Mouse (Mus musculus) hindbrain, embryonic 11.5 days (tissue): ENCODE measurements at regions not wholly inside any gene's neighbourhood (a gene's known extent, or its start where the extent isn't known, plus 50 kb on each side); places are given as distances from the start of the nearest gene placed in this dataset.

ENCODE experiments used
- ATAC-seq: fragments of 200-750 bp; cut with Nextera tagmentation; 2 replicates; pipeline ENCODE4 v1.8.0; 2017; ENCODE audit warnings: mild to moderate bottlenecking, moderate TSS enrichment, moderate library complexity; ENCODE audit not compliant: low FRiP score
- DNase-seq: peaks from one replicate; pipeline ENCODE4 v3.0.0-alpha.2; 2015; ENCODE audit warnings: low spot score
- H3K27ac ChIP-seq: fragments of 300-500 bp; sonication (generic); 2 replicates; pipeline ENCODE4 v1.5.1; 2014; ENCODE audit warnings: mild to moderate bottlenecking, low read depth, low read length
- H3K27me3 ChIP-seq: fragments of 300-500 bp; sonication (generic); 2 replicates; pipeline ENCODE4 v1.6.1; 2014; ENCODE audit warnings: mild to moderate bottlenecking, low read length, moderate library complexity, mixed read lengths; ENCODE audit not compliant: control insufficient read depth, insufficient read depth
- H3K36me3 ChIP-seq: fragments of 300-500 bp; sonication (generic); 2 replicates; pipeline ENCODE4 v1.6.1; 2014; ENCODE audit warnings: mild to moderate bottlenecking, low read length, moderate library complexity, mixed read lengths; ENCODE audit not compliant: control insufficient read depth, insufficient read depth
- H3K4me1 ChIP-seq: fragments of 300-500 bp; sonication (generic); replicated peaks from 2 replicates; pipeline ENCODE4 v1.6.1; 2014; ENCODE audit warnings: low read length, mixed read lengths; ENCODE audit not compliant: control insufficient read depth, insufficient read depth
- H3K4me2 ChIP-seq: fragments of 300-500 bp; sonication (generic); replicated peaks from 2 replicates; pipeline ENCODE4 v1.6.1; 2014; ENCODE audit warnings: mild to moderate bottlenecking, low read depth, low read length
- H3K4me3 ChIP-seq: fragments of 300-500 bp; sonication (generic); 2 replicates; pipeline ENCODE4 v1.5.1; 2014; ENCODE audit warnings: low read depth, low read length
- H3K9ac ChIP-seq: fragments of 300-500 bp; sonication (generic); 2 replicates; pipeline ENCODE4 v1.6.1; 2014; ENCODE audit warnings: low read depth, low read length
- H3K9me3 ChIP-seq: fragments of 300-500 bp; sonication (generic); 2 replicates; pipeline ENCODE4 v1.6.1; 2016; ENCODE audit warnings: low read length; ENCODE audit not compliant: control insufficient read depth
- WGBS: fragments of 180-500 bp; shearing (Covaris S2); extraction: QIAGEN DNeasy Blood & Tissue Kit; methylation state at CpG from one replicate; pipeline ENCODE4 v1.1.7; 2014; 5-methylcytosine and 5-hydroxymethylcytosine counted together

DNA sequence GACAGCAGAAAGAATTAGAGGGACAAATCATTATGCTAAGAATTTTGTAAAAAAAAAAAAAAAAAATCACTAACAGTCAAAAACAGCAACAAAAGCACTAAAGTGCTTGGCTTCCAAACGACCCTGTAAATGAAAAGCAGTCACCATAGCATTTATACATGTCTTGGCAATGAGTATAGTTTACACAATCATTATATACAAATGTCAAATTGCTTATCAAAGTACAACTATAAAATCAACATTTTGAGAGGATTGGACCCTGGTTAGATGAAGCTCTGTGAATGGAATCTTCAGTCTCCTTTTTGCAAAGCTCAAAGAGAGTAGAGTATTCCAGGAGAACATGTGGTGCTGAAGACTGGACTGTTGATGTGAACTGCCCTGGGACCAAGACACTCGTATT, 367.0 kb upstream of the Dynlrb2 start:
- no peak overlapping the region for H3K27ac ChIP-seq
- no peak overlapping the region for H3K9ac ChIP-seq
- no peak overlapping the region for H3K4me2 ChIP-seq
- WGBS: 75% methylated on average over 2 of the region's 2 CpGs
- no peaks in the 10 kb centered on the region for H3K36me3 ChIP-seq
- DNase-seq: no peak
- H3K4me3 ChIP-seq: no peak overlapping the region
- no peaks in the 10 kb centered on the region for H3K27me3 ChIP-seq
- H3K4me1 ChIP-seq: no peaks in the 10 kb centered on the region
- H3K9me3 ChIP-seq: no peaks in the 10 kb centered on the region
- ATAC-seq: no peak

DNA sequence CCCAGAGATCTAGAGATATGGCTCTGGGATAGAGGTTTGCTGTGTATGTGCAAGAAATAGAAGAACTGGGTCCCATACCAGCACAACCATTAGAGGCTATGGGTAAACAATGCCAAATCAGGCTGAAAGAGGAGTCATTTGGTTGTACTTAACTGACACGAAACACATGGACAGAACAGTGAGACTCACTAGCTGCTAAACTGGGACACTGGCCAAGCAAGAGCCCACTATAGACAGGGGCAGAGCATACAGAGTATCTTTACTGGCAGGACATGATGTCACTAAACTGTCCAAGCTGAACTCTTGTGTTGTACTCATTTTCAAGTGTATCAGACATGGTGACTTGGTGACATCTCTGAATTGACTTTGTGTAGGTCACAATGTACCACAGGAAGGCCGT, 371.3 kb upstream of the Dynlrb2 start:
- 93% methylated on average over 2 of the region's 2 CpGs for WGBS
- no peak overlapping the region for H3K9ac ChIP-seq
- H3K27me3 ChIP-seq: no peaks in the 10 kb centered on the region
- no peak overlapping the region for H3K27ac ChIP-seq
- ATAC-seq (no peak), DNase-seq (no peak)
- H3K4me1 ChIP-seq: no peaks in the 10 kb centered on the region
- H3K4me3 ChIP-seq: no peak overlapping the region
- H3K4me2 ChIP-seq: no peak overlapping the region
- H3K9me3 ChIP-seq: no peaks in the 10 kb centered on the region
- no peaks in the 10 kb centered on the region for H3K36me3 ChIP-seq

DNA sequence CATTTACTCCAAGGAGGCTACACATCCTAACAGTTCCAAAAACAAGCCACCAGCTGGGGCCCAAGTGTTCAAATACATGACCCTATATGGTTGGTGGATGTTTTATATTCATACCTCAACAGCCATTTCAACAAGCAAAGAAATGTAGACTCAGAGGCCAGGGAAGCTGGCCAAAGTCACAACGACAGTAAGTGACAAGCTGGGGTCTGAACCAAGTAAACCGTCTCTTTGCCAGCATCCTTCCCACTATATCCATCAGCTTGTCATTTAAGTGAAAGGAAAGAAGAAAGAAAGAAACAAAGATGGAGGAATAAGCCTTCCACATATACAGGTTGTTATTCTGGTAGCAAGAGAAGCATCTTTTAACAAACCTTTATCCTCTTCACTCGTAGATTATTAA, 371.7 kb upstream of the Dynlrb2 start:
- H3K36me3 ChIP-seq: no peaks in the 10 kb centered on the region
- no peak overlapping the region for H3K4me2 ChIP-seq
- ATAC-seq: no peak

DNA sequence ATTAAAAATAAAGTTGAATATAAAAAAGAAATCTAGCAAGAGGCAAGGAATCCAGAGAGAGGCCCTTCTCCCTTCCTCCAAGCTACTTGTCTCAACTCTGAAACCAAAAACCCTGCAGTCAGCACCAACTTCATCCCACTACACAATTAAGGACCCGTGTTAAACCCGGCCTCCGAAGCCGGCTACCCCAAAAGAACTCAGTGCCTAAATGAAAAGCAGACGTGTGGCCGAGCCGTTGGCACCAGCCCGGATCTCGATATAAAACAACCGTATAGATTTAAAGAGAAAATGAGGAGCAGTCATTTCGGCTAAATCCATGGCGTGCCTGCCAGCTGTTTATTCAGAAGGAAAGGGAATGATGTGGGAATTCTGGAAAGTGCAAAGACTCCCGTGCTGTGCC, 384.7 kb upstream of the Dynlrb2 start:
- Histone ChIP-seq H3K4me3 (no peak overlapping the region), H3K4me2 (no peak overlapping the region), H3K36me3 (no peaks in the 10 kb centered on the region), H3K4me1 (no peaks in the 10 kb centered on the region; the same call in 1 of the 2 replicates), H3K27me3 (no peaks in the 10 kb centered on the region), H3K27ac (no peak overlapping the region), H3K9ac (no peak overlapping the region), H3K9me3 (no peaks in the 10 kb centered on the region)
- WGBS: 73% methylated on average over 13 of the region's 13 CpGs
- ATAC-seq: no peak
- DNase-seq: no peak

More for the DNA sequence above, 371.7 kb upstream of the Dynlrb2 start:
- no peaks in the 10 kb centered on the region for H3K4me1 ChIP-seq
- no peaks in the 10 kb centered on the region for H3K27me3 ChIP-seq
- no peak overlapping the region for H3K9ac ChIP-seq
- no peak overlapping the region for H3K27ac ChIP-seq
- no peak overlapping the region for H3K4me3 ChIP-seq
- 90% methylated on average over 3 of the region's 3 CpGs for WGBS
- DNase-seq: no peak
- no peaks in the 10 kb centered on the region for H3K9me3 ChIP-seq

DNA sequence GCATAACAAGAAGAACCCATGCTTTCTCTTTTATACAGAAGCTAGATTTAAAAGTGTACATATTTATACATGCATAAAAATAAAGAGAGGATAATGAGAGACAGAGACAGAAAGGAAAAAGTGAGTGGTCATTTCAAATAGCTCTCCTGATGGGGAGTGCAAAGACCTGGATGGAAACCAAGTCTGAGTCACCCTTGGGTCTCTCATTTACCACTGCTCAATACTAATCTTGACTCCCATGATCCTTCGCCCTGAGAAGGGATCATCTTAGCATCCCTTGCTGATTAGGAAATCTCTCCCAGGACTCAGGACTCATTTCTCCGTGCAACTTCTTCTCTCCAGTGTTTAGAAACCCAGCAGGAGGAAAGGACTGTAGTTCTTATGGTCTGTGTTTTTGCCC, 386.9 kb upstream of the Dynlrb2 start:
- Histone ChIP-seq H3K27me3 (no peaks in the 10 kb centered on the region), H3K36me3 (no peaks in the 10 kb centered on the region), H3K4me2 (no peak overlapping the region), H3K4me3 (no peak overlapping the region), H3K9me3 (no peaks in the 10 kb centered on the region), H3K9ac (no peak overlapping the region), H3K27ac (no peak overlapping the region), H3K4me1 (no peaks in the 10 kb centered on the region; the same call in 1 of the 2 replicates)
- WGBS: 92% methylated on average over 2 of the region's 2 CpGs
- DNase-seq: no peak
- ATAC-seq: no peak

DNA sequence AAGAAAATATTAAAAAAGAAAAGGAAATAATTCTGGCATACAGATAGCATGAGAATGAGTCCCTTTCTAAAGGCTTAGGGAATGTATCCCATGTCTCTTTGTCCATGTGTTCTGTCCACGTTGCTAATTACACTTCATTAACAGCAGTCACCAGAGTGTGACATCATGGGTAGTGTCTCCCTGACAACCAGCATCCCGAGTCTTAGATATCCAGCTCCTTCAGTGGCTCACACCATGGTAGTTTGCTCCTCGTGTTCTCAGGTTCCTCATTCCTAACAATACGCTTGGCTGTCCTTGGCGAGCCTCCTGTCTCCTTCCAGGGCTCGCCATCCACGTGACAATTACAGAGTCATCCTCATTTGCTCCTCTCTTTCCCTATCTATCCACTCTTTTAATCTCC, 388.1 kb upstream of the Dynlrb2 start:
- Histone ChIP-seq H3K9me3 (no peaks in the 10 kb centered on the region), H3K27me3 (no peaks in the 10 kb centered on the region), H3K9ac (no peak overlapping the region), H3K27ac (no peak overlapping the region), H3K4me2 (no peak overlapping the region), H3K36me3 (no peaks in the 10 kb centered on the region), H3K4me1 (no peaks in the 10 kb centered on the region; the same call in 1 of the 2 replicates), H3K4me3 (no peak overlapping the region)
- WGBS: 49% methylated on average over 7 of the region's 7 CpGs
- ATAC-seq (0 out of 2 replicates have a peak, but pooled peaks have one; percentile 27), DNase-seq (peak; percentile 7)

DNA sequence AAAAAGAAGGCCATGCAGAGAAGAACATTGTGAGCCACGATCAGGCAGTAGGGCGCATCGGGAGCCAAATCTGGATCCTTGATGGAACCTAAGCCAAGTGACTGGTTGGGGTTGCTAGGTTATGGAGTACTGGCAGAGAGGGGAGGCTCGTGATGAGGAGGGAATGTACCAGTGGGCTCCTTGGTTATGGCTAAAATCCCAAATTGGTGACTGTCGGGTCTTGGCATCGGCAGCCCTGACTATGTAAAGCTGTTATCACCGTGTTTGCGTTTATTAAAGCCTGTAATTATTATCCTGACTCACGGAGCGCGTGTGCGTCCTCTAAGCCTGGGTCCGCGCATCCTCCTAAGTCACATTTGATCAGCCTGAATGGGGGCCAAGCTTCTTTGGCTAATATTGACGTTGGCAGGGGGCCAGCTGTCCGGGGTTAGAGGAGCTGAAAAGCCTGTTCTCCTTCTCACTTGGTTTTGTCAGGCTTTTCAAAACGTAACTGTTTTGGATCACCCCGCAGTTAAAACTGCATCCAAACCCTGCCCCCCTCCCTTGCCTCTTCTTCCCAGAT, 388.9 kb upstream of the Dynlrb2 start:
- WGBS: 58% methylated on average over 18 of the region's 18 CpGs
- H3K4me1 ChIP-seq: no peaks in the 10 kb centered on the region; the same call in 1 of the 2 replicates
- no peak overlapping the region for H3K4me2 ChIP-seq
- ATAC-seq (0 out of 2 replicates have a peak, but pooled peaks have one; percentile 38), DNase-seq (peak; percentile 57)
- H3K4me3 ChIP-seq: no peak overlapping the region
- no peaks in the 10 kb centered on the region for H3K9me3 ChIP-seq
- H3K36me3 ChIP-seq: no peaks in the 10 kb centered on the region
- H3K27ac ChIP-seq: no peak overlapping the region
- no peak overlapping the region for H3K9ac ChIP-seq
- no peaks in the 10 kb centered on the region for H3K27me3 ChIP-seq

DNA sequence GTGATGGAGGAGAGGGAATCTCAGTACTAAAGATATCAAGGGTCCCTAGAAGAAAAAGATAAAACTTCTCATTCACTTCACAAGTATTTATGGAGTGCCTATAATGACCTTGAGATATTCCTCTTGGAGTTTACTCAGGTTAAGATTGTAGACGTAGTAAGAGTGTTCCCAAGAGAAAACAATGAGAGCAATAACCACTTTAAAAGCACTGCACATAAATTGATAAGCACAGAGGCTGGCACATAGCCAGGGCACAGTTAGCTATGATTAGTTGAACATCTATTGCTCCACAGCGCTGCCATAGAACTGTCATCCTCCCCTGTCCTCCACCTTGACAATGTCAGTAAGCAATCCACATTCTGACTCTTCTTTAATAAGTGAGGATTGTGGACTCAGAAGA, 389.8 kb upstream of the Dynlrb2 start:
- H3K4me2 ChIP-seq: no peak overlapping the region
- H3K4me3 ChIP-seq: no peak overlapping the region
- 81% methylated on average over 2 of the region's 2 CpGs for WGBS
- H3K36me3 ChIP-seq: no peaks in the 10 kb centered on the region
- H3K9ac ChIP-seq: no peak overlapping the region
- no peaks in the 10 kb centered on the region for H3K9me3 ChIP-seq
- no peak for DNase-seq
- no peaks in the 10 kb centered on the region for H3K27me3 ChIP-seq
- H3K27ac ChIP-seq: no peak overlapping the region
- no peak for ATAC-seq
- H3K4me1 ChIP-seq: no peaks in the 10 kb centered on the region; the same call in 1 of the 2 replicates

DNA sequence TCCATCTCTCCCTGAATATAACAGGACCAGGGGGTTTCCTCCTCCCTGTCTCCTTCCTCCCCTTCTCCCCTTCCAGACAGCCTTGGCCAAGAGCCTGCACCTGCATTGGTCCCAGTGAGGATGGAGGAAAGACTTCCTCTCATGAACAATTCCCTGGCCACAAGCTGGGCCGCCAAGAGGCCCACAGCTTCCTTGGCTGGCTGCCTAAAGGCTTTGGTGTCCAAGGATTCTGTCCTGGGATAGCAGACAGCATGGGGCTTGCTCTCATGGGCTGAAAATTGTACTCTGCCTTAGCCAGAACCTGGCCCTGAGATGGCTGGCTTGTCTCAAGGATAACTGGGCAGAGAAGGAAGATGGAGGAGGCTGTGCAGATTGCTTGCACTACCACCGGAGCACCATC, 390.3 kb upstream of the Dynlrb2 start:
- no peaks in the 10 kb centered on the region for H3K27me3 ChIP-seq
- DNase-seq (no peak), ATAC-seq (no peak)
- H3K4me1 ChIP-seq: no peaks in the 10 kb centered on the region; the same call in 1 of the 2 replicates
- H3K27ac ChIP-seq: no peak overlapping the region
- no peak overlapping the region for H3K4me3 ChIP-seq
- no peaks in the 10 kb centered on the region for H3K36me3 ChIP-seq
- 84% methylated on average over 2 of the region's 2 CpGs for WGBS
- H3K9me3 ChIP-seq: no peaks in the 10 kb centered on the region
- H3K4me2 ChIP-seq: no peak overlapping the region
- H3K9ac ChIP-seq: no peak overlapping the region
